Mouse (Mus musculus): ENCODE data around the gene Tekt4. TPM values are rescaled to one million over a fixed set of nuclear protein-coding genes. Genes with fewer than 3 reads are reported as not detected.

Tekt4 gene
- polyA plus RNA-seq (2015; fragmentation: Nextera tagmentation; extraction: Ambion mirVana) = not detected in 2 replicates

DNA sequence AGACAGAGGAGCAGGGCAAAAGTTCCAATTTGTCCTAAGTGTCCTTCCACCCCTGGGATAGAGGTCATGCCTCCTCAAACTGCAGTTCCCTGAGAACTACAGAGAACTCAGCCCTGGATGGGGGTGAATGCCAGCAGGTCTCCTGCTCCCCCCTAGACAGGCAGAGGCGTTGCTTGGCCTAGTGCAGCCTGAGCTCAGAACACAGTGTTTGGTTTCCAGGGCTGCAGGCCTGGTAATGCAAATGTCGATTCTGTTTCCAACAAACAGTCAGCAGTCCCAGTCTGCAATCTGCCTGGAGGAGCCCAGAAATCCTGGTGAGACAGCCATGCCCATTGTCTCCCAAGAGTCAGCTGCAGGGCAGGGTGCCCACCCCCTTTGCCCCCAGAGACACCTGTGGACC lies at the start of gene Tekt4:
Tekt4 (plus strand) TSS at position 344 of the 400 bp plus-strand sequence.
- 60% methylated on average over 2 of the region's 2 CpGs for WGBS
- ATAC-seq (ENCODE audit: low FRiP score, low TSS enrichment) = no peak
- Histone ChIP-seq H3K9me3 (ENCODE audit: low read length) (no peaks in the 10 kb centered on the region), H3K9ac (replicated peaks; ENCODE audit: low read length) (no peak within 1 kb of the TSS), H3K4me2 (replicated peaks; ENCODE audit: low read depth, low read length) (no peak within 1 kb of the TSS), H3K4me3 (ENCODE audit: low read length) (no peak within 1 kb of the TSS), H3K27me3 (ENCODE audit: insufficient read depth, low read length) (no peaks in the 10 kb centered on the region), H3K4me1 (ENCODE audit: insufficient read depth, low read length) (no peaks in the 10 kb centered on the region), H3K27ac (ENCODE audit: low read length) (no peak within 1 kb of the TSS), H3K36me3 (ENCODE audit: insufficient read depth, low read length) (no peaks in the 10 kb centered on the region)

DNA sequence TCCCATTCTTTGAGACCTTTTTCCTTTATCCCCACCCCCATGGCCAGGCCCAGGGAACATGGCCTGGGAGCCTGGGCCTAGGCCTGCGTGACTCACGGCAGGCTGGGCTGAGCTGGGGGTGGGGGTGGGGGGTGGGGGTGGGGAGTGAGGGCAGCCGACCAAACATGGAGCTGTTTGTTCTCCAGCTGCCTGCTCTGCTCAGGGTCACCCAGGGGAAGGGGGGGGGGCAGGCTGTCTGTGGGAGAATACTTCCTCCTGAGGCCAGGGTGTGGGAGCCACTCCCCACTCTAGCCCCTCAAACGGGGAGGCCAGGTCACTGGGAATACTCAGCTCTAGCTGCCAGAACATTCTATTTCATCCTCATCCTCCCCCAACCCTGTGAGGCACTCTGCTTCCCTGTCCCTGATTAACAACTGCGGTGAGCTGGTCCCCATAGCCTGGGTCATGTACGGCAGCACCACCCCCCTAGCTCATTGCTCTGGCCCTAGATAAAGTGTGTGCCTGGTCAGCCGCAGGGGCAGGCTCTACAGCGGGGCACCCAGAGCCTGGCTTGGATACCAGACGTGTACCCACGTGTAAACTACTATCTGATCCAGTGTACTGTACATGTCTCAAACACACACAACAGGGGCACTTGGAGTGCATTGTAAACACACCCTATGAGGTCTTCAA lies 49.1 kb upstream of the Tekt4 start:
- peak overlapping the region; percentile 55; the same call in 1 of the 2 replicates for H3K27ac ChIP-seq (ENCODE audit: low read length)

DNA sequence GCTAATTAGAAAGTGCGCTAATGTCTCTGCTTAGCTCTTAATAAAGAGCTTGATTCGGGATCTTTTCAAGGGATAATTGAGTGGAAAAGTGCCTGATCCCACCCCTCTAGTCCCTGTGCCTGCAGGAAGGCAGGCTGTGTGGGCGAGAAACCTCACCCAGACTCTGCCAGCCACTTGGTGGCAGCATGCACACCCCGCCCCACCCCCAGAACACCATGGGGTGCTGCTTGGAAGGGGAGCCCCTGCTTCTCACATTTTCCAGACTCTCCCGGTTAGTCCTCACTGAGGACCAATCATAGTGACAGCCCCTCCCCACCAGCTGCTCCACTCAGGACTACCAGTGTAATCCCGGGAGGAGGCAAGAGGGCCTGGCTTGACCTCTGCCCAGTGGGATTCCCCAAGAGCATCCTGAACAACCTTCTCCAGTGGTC lies 48.4 kb upstream of the Tekt4 start:
- Histone ChIP-seq H3K4me1 (ENCODE audit: insufficient read depth, low read length) (peaks cover 42% of the 10 kb centered on the region), H3K9ac (replicated peaks; ENCODE audit: low read length) (no peak overlapping the region), H3K36me3 (ENCODE audit: insufficient read depth, low read length) (no peaks in the 10 kb centered on the region), H3K27ac (ENCODE audit: low read length) (peak overlapping the region; percentile 55; the same call in 1 of the 2 replicates), H3K9me3 (ENCODE audit: low read length) (no peaks in the 10 kb centered on the region), H3K4me3 (ENCODE audit: low read length) (no peak overlapping the region), H3K27me3 (ENCODE audit: insufficient read depth, low read length) (no peaks in the 10 kb centered on the region), H3K4me2 (replicated peaks; ENCODE audit: low read depth, low read length) (no peak overlapping the region)
- WGBS = 24% methylated on average over 6 of the region's 6 CpGs
- no peak for ATAC-seq (ENCODE audit: low FRiP score, low TSS enrichment)

More for the DNA sequence above, 49.1 kb upstream of the Tekt4 start:
- Histone ChIP-seq H3K4me1 (ENCODE audit: insufficient read depth, low read length) (peaks cover 42% of the 10 kb centered on the region), H3K36me3 (ENCODE audit: insufficient read depth, low read length) (no peaks in the 10 kb centered on the region), H3K9ac (replicated peaks; ENCODE audit: low read length) (no peak overlapping the region), H3K9me3 (ENCODE audit: low read length) (no peaks in the 10 kb centered on the region), H3K4me3 (ENCODE audit: low read length) (no peak overlapping the region), H3K4me2 (replicated peaks; ENCODE audit: low read depth, low read length) (0 out of 2 replicates have a peak overlapping the region, but pooled peaks have one; percentile 6), H3K27me3 (ENCODE audit: insufficient read depth, low read length) (no peaks in the 10 kb centered on the region)
- 5% methylated on average over 10 of the region's 10 CpGs for WGBS
- peak; percentile 56 for ATAC-seq (ENCODE audit: low FRiP score, low TSS enrichment)

DNA sequence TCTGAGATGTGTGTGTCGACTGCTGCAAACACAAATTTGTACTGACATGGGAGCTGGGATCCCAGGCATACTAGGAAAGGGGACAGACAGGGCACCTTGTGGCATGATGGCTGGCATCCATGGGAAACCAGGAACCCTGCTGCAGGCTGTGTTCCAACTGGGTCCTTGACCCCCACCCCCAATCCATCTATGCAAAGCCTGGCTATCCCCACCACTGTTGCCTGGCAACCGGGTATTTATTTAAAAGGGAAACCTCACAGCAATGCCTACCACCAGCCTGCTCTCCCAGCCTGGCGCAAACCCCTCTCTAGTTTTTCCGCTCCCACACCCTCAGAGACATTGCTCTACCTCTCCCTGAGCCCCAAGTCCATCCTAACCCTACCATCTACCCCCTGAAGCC lies 47.1 kb upstream of the Tekt4 start:
- Histone ChIP-seq H3K4me3 (ENCODE audit: low read length) (no peak overlapping the region), H3K27ac (ENCODE audit: low read length) (no peak overlapping the region), H3K9me3 (ENCODE audit: low read length) (no peaks in the 10 kb centered on the region), H3K36me3 (ENCODE audit: insufficient read depth, low read length) (no peaks in the 10 kb centered on the region), H3K4me1 (ENCODE audit: insufficient read depth, low read length) (peaks cover 38% of the 10 kb centered on the region), H3K4me2 (replicated peaks; ENCODE audit: low read depth, low read length) (no peak overlapping the region), H3K27me3 (ENCODE audit: insufficient read depth, low read length) (no peaks in the 10 kb centered on the region), H3K9ac (replicated peaks; ENCODE audit: low read length) (no peak overlapping the region)
- WGBS = 83% methylated on average over 4 of the region's 4 CpGs
- no peak for ATAC-seq (ENCODE audit: low FRiP score, low TSS enrichment)

DNA sequence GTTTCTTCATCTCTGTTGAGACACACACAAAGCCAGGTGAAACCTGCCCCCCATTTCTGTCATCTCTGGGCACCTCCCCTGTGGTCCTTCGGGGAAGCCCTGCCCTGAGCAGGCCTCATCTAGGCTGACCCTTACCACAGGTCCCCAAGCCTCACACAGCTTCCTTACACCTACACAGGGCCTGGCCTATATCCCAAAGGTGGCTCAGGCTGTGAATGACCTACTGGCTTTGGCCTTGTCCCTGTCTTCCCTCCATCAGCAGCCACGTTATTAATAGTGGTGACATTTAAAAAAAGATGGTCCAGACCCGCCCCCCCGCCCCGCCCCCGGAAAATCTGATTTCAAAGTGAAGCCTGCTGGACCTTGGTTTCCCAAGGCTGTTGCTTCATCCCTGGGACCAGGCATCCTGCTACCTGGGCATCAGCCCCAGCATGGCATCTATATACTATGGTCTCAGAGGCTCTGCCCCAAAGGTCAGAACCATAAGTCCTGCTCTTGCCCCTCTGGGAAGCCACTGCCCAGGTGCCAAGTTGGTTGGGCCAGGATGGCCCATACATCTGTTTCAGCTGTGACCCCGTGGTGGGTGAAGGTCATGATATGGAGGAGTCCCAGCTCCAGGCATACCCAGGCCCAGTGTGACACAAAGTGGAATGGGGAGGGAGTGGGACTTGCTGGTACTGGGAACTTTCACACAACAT lies 46.0 kb upstream of the Tekt4 start:
- WGBS = 80% methylated on average over 7 of the region's 7 CpGs

DNA sequence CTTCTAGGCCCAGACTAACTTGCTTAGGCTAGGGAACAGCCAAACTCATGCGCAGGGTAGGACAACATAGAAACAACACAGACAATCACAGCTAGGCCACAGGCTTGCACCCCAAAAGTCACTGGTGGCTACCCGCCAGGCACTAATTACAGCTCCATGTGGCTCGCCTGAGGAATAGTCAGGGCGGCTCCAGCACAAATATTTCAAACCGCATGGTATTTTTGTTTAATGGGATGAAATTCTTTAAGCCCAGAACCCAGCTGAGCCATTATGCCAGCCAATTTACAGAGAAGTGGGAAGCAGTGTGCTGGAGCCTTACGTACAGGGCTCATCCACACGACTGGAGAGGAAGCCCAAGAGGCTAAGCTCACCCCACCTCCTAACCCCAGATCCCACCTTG lies 44.8 kb upstream of the Tekt4 start:
- Histone ChIP-seq H3K4me1 (ENCODE audit: insufficient read depth, low read length) (peaks cover 42% of the 10 kb centered on the region), H3K27me3 (ENCODE audit: insufficient read depth, low read length) (no peaks in the 10 kb centered on the region), H3K36me3 (ENCODE audit: insufficient read depth, low read length) (no peaks in the 10 kb centered on the region), H3K9ac (replicated peaks; ENCODE audit: low read length) (no peak overlapping the region), H3K4me3 (ENCODE audit: low read length) (no peak overlapping the region), H3K27ac (ENCODE audit: low read length) (no peak overlapping the region), H3K9me3 (ENCODE audit: low read length) (no peaks in the 10 kb centered on the region), H3K4me2 (replicated peaks; ENCODE audit: low read depth, low read length) (no peak overlapping the region)
- WGBS = 78% methylated on average over 7 of the region's 7 CpGs
- ATAC-seq (ENCODE audit: low FRiP score, low TSS enrichment) = no peak

More for the DNA sequence above, 46.0 kb upstream of the Tekt4 start:
- no peaks in the 10 kb centered on the region for H3K36me3 ChIP-seq (ENCODE audit: insufficient read depth, low read length)
- no peak for ATAC-seq (ENCODE audit: low FRiP score, low TSS enrichment)
- no peaks in the 10 kb centered on the region for H3K27me3 ChIP-seq (ENCODE audit: insufficient read depth, low read length)
- no peak overlapping the region for H3K4me3 ChIP-seq (ENCODE audit: low read length)
- no peaks in the 10 kb centered on the region for H3K9me3 ChIP-seq (ENCODE audit: low read length)
- H3K9ac ChIP-seq (replicated peaks; ENCODE audit: low read length) = no peak overlapping the region
- H3K4me2 ChIP-seq (replicated peaks; ENCODE audit: low read depth, low read length) = no peak overlapping the region
- peaks cover 33% of the 10 kb centered on the region for H3K4me1 ChIP-seq (ENCODE audit: insufficient read depth, low read length)
- no peak overlapping the region for H3K27ac ChIP-seq (ENCODE audit: low read length)

DNA sequence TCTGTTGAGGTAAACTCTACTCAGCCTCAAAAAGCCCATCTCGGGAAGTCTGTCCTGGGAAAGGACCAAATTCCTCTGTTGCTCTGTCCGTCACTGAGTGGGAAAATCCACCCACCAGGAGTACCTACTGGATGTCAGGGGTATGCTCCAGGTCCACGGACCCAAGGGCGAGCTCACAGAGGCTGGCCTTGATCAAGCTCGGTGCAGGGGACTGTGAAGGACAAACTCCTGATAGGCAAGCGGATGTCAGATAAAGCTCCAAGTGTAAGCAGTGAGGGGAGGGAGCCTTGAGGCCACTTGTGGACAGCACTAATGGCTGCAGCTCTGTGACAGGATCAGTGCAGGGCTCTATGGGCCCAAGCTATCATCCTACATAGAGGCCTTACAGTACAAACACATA lies 44.2 kb upstream of the Tekt4 start:
- H3K4me1 ChIP-seq (ENCODE audit: insufficient read depth, low read length) = peaks cover 42% of the 10 kb centered on the region
- ATAC-seq (ENCODE audit: low FRiP score, low TSS enrichment) = no peak
- WGBS = 69% methylated on average over 6 of the region's 6 CpGs
- H3K9me3 ChIP-seq (ENCODE audit: low read length) = no peaks in the 10 kb centered on the region
- no peaks in the 10 kb centered on the region for H3K27me3 ChIP-seq (ENCODE audit: insufficient read depth, low read length)
- no peak overlapping the region for H3K9ac ChIP-seq (replicated peaks; ENCODE audit: low read length)
- H3K4me2 ChIP-seq (replicated peaks; ENCODE audit: low read depth, low read length) = no peak overlapping the region
- no peaks in the 10 kb centered on the region for H3K36me3 ChIP-seq (ENCODE audit: insufficient read depth, low read length)
- no peak overlapping the region for H3K4me3 ChIP-seq (ENCODE audit: low read length)
- no peak overlapping the region for H3K27ac ChIP-seq (ENCODE audit: low read length)

DNA sequence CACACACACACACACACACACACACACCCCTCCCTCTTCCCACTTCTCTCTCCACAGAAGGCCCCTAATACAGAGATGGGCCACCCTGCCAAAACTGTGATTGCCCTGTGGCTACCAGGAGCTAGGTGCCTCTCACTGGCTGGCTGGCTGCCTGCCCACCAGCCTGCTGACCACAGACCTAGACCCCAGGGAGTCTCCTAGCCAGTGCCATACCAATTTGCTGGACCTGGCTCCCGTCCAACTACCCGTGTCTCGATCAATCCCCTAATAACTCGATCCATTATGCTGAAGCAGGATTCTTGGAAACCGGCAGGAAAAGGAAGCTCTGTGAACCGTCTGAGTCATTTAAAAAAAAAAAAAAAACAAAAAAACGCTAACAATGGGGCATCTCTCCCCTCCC lies 43.6 kb upstream of the Tekt4 start:
- Histone ChIP-seq H3K9ac (replicated peaks; ENCODE audit: low read length) (no peak overlapping the region), H3K9me3 (ENCODE audit: low read length) (no peaks in the 10 kb centered on the region), H3K27me3 (ENCODE audit: insufficient read depth, low read length) (no peaks in the 10 kb centered on the region), H3K4me1 (ENCODE audit: insufficient read depth, low read length) (peaks cover 42% of the 10 kb centered on the region), H3K36me3 (ENCODE audit: insufficient read depth, low read length) (no peaks in the 10 kb centered on the region), H3K4me3 (ENCODE audit: low read length) (no peak overlapping the region), H3K27ac (ENCODE audit: low read length) (no peak overlapping the region), H3K4me2 (replicated peaks; ENCODE audit: low read depth, low read length) (no peak overlapping the region)
- ATAC-seq (ENCODE audit: low FRiP score, low TSS enrichment) = no peak
- WGBS = 44% methylated on average over 7 of the region's 7 CpGs

DNA sequence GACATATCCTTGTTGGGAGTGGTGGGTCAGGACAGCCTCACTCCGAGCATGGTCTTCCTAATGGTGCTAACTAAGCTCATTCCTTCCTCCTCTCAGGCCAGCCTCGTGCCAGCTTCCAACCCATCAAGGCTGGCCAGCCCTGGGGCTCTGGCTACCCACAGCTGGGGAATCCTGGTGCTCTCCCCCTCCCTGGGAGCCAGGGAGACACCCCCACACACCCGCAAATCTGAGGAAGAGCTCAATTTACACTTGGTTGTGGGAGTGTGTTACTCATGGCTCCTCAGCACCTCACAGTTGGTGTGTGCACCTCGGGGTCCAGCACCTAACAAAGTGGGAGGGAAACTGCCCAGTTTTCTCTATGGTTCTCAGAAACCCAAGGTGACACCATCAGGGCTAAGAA lies 43.2 kb upstream of the Tekt4 start:
- no peaks in the 10 kb centered on the region for H3K9me3 ChIP-seq (ENCODE audit: low read length)

DNA sequence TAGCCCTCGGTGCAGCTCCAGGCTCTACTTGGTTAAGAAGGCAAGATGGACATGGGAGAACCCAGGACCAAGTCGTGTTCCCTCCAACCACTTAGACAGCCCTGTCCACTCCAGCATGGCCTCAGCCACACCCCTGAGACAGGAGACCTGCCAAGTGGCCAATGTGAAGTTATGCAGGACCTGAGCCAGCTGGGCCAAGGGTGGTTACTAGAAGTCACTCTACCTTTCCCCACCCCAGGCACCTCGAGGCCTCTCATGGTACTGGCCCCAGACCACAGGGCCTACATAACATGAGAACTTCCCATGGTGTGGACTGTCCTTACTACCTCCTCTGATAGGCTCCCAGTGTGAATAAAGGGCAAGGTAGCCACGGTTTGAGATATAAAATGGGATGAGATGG lies 40.2 kb upstream of the Tekt4 start:
- no peak for ATAC-seq (ENCODE audit: low FRiP score, low TSS enrichment)
- Histone ChIP-seq H3K4me2 (replicated peaks; ENCODE audit: low read depth, low read length) (no peak overlapping the region), H3K27ac (ENCODE audit: low read length) (no peak overlapping the region), H3K9ac (replicated peaks; ENCODE audit: low read length) (no peak overlapping the region), H3K9me3 (ENCODE audit: low read length) (no peaks in the 10 kb centered on the region), H3K27me3 (ENCODE audit: insufficient read depth, low read length) (no peaks in the 10 kb centered on the region), H3K4me1 (ENCODE audit: insufficient read depth, low read length) (peaks cover 50% of the 10 kb centered on the region), H3K4me3 (ENCODE audit: low read length) (no peak overlapping the region), H3K36me3 (ENCODE audit: insufficient read depth, low read length) (no peaks in the 10 kb centered on the region)
- WGBS = 58% methylated on average over 4 of the region's 4 CpGs

More for the DNA sequence above, 43.2 kb upstream of the Tekt4 start:
- H3K9ac ChIP-seq (replicated peaks; ENCODE audit: low read length) = no peak overlapping the region
- H3K4me3 ChIP-seq (ENCODE audit: low read length) = no peak overlapping the region
- no peak overlapping the region for H3K4me2 ChIP-seq (replicated peaks; ENCODE audit: low read depth, low read length)
- 33% methylated on average over 4 of the region's 4 CpGs for WGBS
- no peaks in the 10 kb centered on the region for H3K27me3 ChIP-seq (ENCODE audit: insufficient read depth, low read length)
- ATAC-seq (ENCODE audit: low FRiP score, low TSS enrichment) = no peak
- no peak overlapping the region for H3K27ac ChIP-seq (ENCODE audit: low read length)
- H3K4me1 ChIP-seq (ENCODE audit: insufficient read depth, low read length) = peaks cover 42% of the 10 kb centered on the region
- H3K36me3 ChIP-seq (ENCODE audit: insufficient read depth, low read length) = no peaks in the 10 kb centered on the region

Measured in kidney, embryonic 16.5 days (tissue).